Mouse (Mus musculus): ENCODE measurements at regions not wholly inside any gene's neighbourhood (a gene's known extent, or its start where the extent isn't known, plus 50 kb on each side); places are given as distances from the start of the nearest gene placed in this dataset.
A peak's percentile ranks its signal among the peaks of the same experiment; 100 is the strongest.

DNA sequence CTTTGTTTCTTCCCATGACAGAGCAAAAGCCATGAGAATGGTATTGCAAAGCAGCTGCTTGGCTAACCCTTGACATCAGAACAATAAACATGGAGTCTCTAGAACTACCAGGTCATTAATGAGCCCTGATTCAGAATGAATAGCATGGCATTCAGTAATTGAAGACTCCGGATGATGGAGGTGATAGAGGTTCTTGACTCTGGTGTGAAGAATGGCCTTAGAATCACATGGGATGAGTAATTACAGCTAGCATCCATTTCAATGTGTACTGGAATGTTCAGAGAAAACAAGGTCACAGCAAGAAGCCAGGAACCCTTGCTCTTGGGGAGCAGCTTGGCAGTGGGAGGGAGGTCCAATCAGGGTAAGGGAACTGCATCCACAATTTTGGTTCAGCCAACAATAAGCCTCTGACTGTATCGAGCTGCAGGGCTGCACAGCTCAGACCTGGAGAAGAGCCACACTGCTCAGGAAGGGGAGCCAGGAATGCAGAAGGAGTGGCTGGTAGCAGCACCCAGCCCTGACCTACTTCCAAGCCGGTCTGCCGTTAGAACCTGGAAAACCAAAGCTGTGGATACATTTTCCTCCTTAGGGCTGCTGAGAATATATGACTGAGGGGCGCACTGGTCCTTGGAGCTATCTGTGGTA is 275.1 kb downstream of the Maf start:
- Histone ChIP-seq H3K27ac (replicated peaks; ENCODE audit: low read depth, low read length) (no peak overlapping the region), H3K4me1 (ENCODE audit: control insufficient read depth, insufficient read depth, insufficient read length, low read length) (peaks cover 4% of the 10 kb centered on the region; the same call in 1 of the 2 replicates), H3K4me3 (ENCODE audit: insufficient read depth, low read depth, low read length) (no peak overlapping the region)

DNA sequence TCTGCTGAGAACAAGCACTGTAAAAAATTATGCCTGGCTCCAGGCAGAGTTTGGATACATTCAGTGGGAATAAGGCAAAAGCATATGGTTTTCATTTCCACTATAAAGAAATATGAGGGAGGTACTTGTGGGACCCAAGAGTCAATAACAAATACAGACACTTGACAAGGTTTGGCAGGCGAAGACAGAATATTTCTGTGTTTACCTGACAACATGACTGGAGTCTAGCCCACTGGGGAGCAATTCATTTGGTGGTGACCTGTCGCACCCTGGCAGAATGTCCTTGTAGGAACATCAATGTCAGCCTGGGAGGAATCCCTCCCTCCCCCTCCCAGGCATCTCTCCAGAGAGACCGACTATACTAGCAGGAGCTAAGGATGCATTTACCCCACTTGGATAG is 276.8 kb downstream of the Maf start:
- peaks cover 4% of the 10 kb centered on the region; the same call in 1 of the 2 replicates for H3K4me1 ChIP-seq (ENCODE audit: control insufficient read depth, insufficient read depth, insufficient read length, low read length)
- H3K27ac ChIP-seq (replicated peaks; ENCODE audit: low read depth, low read length) = no peak overlapping the region
- H3K4me3 ChIP-seq (ENCODE audit: insufficient read depth, low read depth, low read length) = no peak overlapping the region

DNA sequence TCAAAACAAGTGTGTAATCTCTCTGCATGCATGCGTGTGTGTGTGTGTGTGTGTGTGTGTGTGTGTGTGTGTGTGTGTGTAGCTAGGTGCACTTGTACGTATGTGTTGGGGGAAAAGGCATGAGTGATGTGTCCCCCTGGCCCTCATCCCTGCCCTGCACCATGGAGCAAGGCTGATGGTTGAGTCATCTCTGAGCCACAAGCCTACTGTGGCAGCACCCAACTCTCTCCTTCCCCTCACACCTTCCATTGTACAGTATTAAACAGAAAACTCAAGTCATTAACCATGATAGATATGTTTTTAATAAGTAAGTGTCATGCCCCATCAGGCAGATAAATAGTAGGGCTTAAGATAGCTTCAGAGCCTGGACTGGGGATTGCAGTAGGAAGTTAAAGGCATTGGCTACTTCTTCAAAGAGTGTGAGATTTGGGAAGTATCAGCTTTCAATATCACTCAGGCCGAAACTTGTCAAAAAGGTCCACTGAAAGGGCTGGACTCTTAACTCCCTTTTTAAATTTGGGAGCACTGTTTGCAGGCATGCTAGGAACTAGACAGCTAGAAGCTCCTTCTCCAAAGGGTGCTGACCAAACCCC is 278.2 kb downstream of the Maf start:
- H3K27ac ChIP-seq (replicated peaks; ENCODE audit: low read depth, low read length) = peak overlapping the region; percentile 68
- peaks cover 4% of the 10 kb centered on the region; the same call in 1 of the 2 replicates for H3K4me1 ChIP-seq (ENCODE audit: control insufficient read depth, insufficient read depth, insufficient read length, low read length)
- no peak overlapping the region for H3K4me3 ChIP-seq (ENCODE audit: insufficient read depth, low read depth, low read length)

DNA sequence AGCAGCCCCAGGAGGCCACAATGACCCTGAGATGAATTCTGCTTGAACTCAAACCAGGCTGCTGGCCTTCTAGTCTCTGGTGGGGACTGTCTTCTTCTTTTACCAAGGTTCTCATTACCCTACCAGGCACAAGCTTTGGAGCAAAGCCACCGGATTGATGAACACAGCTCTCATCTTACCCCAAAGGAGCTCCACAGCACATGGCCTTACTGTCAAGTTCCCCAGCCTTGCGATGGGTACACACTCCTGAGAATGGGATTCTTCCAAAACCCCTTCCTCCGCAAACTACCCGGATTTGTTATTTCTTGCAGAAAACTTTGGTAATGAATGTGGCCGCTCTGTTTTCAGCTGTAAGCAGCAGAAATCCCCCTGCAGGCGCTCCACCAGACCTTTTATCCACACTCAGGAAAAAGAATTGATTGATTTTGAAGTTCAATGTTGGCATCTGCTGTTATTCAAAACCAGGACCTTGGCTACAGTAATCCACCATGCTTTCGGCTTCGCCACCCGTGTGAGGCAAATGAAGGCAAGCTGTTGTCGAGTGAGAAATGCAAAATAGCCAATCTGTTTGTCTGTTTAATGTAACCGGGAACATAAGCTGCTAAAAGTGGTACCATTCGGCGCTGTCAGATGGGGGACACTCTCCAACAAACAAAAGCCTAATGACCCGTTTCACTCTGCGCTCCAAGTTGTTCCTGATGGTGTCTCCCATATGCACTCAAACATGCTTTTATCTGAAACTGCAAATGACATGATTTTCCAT is 278.9 kb downstream of the Maf start:
- Histone ChIP-seq H3K4me1 (ENCODE audit: control insufficient read depth, insufficient read depth, insufficient read length, low read length) (peaks cover 4% of the 10 kb centered on the region; the same call in 1 of the 2 replicates), H3K4me3 (ENCODE audit: insufficient read depth, low read depth, low read length) (no peak overlapping the region), H3K27ac (replicated peaks; ENCODE audit: low read depth, low read length) (peak overlapping the region; percentile 66)

DNA sequence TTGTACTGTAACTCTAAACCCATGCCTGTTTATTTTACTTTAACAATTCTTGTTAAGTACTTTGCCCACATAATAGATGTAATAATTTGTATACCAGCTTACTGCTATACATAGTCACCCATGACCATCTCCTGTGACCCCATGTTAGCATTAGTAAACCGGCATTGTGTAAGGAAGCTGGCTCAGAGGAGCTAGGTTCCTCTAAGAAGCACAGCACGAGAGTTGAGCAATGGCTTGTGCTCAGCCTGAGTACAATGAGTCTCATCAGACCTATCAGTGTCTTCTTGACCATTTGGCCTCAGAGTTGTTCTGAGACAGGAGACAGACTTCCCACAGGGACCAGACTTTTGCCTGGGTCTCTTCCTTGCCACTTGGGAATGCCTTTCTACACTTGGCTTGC is 279.6 kb downstream of the Maf start:
- H3K4me3 ChIP-seq (ENCODE audit: insufficient read depth, low read depth, low read length) = no peak overlapping the region
- no peak overlapping the region for H3K27ac ChIP-seq (replicated peaks; ENCODE audit: low read depth, low read length)
- peaks cover 4% of the 10 kb centered on the region; the same call in 1 of the 2 replicates for H3K4me1 ChIP-seq (ENCODE audit: control insufficient read depth, insufficient read depth, insufficient read length, low read length)

DNA sequence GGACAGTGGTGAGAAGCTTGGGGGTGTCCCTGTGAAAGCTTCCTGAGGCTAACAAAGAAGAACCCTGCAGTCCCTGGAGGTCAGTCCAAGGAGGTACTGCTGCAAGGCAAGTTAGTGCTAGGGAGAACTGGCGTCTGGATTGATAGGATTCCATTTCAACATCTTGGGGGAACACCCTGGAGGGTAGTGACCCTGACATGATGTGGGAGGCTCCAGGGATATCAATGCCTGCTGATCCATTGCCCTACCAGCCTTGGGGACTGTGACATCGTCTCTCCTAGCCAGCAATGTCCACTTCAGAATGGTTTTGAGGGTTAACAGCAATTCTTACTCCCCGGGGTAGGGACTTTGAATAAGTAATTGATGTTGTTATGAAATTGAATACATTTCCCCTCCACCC is 280.1 kb downstream of the Maf start:
- Histone ChIP-seq H3K27ac (replicated peaks; ENCODE audit: low read depth, low read length) (no peak overlapping the region), H3K4me3 (ENCODE audit: insufficient read depth, low read depth, low read length) (no peak overlapping the region), H3K4me1 (ENCODE audit: control insufficient read depth, insufficient read depth, insufficient read length, low read length) (peaks cover 4% of the 10 kb centered on the region; the same call in 1 of the 2 replicates)

DNA sequence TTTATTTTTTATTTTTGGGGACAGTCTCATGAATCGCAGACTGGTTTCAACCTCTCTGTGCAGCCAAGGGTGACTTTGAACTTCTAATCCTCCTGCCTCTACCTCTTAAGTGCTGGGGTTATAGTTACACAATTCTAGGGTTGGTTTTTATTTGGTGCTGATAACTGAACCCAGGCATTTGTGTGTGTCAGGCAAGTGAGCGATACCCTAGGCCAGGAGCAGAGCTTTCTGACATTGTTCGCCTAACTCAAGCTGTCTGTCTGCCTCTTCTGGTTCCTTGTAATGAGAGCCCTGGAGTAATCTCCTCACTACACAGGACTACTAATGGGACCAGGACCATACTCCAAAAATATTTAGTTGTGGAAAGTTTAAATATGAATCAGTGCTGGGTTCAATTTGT is 281.1 kb downstream of the Maf start:
- Histone ChIP-seq H3K4me3 (ENCODE audit: insufficient read depth, low read depth, low read length) (no peak overlapping the region), H3K27ac (replicated peaks; ENCODE audit: low read depth, low read length) (no peak overlapping the region), H3K4me1 (ENCODE audit: control insufficient read depth, insufficient read depth, insufficient read length, low read length) (peaks cover 4% of the 10 kb centered on the region; the same call in 1 of the 2 replicates)

DNA sequence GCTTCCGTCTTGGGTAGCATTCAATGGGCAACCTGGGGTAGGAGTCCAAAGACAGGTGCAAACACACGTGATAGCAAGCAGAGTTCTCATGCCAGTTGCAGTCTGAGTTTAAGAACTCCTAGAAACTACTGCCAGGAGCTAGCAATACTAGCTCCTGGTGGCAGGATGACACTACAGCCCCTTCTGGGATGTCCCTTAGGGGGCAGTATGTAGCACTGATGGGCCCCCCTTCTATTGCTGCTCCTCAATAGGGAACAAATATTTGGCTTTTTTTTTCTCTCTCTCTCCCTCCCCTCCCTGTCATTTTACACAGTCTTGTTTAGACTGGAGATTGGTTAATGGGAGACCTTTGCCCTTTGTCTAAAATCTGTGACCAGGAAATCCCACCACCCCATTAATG is 282.2 kb downstream of the Maf start:
- Histone ChIP-seq H3K4me3 (ENCODE audit: insufficient read depth, low read depth, low read length) (no peak overlapping the region), H3K4me1 (ENCODE audit: control insufficient read depth, insufficient read depth, insufficient read length, low read length) (no peaks in the 10 kb centered on the region), H3K27ac (replicated peaks; ENCODE audit: low read depth, low read length) (no peak overlapping the region)

DNA sequence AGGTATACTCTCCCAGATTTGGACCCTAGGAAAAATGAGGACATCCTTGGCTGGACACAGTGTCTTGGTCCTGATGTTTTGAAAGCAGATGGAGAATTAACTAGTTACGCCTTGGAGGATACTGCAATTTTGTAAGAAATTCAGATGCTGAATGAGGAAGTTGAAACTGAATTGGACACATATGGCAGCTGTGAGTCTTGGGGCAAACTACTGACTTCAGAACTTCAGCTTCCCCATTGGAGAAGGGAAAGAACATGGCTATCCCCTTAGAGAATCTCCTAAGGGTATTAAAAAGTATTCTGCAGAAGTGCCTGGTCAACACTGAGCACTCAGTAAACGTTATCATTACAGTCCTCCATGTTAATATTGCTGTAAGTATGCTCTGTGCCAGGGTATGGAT is 283.9 kb downstream of the Maf start:
- Histone ChIP-seq H3K4me1 (ENCODE audit: control insufficient read depth, insufficient read depth, insufficient read length, low read length) (no peaks in the 10 kb centered on the region), H3K4me3 (ENCODE audit: insufficient read depth, low read depth, low read length) (no peak overlapping the region), H3K27ac (replicated peaks; ENCODE audit: low read depth, low read length) (no peak overlapping the region; the same call in 1 of the 2 replicates)

DNA sequence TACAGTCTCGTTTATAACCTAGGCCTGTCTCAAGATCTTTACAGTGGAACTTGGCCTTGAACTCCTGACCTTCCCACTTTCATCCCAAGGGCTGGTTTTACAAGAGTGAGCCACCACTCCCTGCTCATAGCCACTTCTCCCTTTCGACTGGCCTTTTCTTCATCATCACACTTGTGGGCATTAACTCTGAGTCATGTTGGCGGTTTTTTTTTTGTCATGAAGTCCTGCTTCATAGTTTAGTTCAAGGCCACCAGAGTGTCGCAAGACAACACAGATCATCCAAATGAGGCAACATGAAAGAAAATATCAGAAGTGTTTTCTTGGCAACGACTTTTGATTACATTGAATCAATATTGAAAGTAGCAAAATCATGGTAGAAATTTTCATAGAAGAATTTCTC is 284.5 kb downstream of the Maf start:
- Histone ChIP-seq H3K4me3 (ENCODE audit: insufficient read depth, low read depth, low read length) (no peak overlapping the region), H3K4me1 (ENCODE audit: control insufficient read depth, insufficient read depth, insufficient read length, low read length) (no peaks in the 10 kb centered on the region), H3K27ac (replicated peaks; ENCODE audit: low read depth, low read length) (no peak overlapping the region)

DNA sequence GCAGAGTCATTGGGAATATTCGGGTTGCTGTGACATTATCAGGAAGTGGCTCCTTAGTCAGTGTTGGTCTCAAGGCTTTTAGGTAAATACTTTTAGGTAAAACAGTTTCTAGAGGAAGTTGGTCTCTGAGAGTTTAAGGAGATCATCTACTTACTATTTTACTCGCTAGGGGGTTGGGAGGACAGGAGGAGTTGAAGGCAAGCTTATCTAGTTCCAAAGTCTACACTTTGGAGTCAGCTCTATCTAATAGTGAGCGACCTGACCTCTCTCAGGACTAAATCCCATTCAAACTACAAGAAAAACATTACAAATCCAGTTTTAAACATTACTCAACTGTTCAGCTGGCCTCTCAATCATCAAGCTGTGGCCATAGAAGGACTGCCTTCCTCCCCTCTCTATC is 287.1 kb downstream of the Maf start:
- Histone ChIP-seq H3K4me1 (ENCODE audit: control insufficient read depth, insufficient read depth, insufficient read length, low read length) (no peaks in the 10 kb centered on the region), H3K27ac (replicated peaks; ENCODE audit: low read depth, low read length) (peak overlapping the region; percentile 54; the same call in 1 of the 2 replicates), H3K4me3 (ENCODE audit: insufficient read depth, low read depth, low read length) (no peak overlapping the region)

DNA sequence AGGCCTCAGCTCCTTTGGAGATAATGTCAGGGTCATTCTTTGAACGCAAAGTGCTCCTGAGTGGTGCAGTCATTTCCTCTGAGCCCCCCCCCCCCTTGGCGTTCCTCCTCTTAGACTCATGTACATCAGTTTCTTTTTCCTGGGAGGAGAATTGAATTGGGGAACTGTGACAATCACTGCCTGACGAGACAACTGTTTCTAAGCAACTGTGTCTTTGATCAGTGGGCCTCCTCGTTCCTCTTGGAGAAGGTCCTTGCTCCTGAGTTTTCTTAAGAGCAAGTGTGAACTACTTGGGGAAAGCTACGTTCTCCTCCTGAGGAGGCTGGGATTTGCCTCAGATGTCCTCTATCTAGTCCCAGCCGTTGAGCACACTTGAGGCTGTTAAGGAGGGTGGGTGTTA is 287.5 kb downstream of the Maf start:
- Histone ChIP-seq H3K4me3 (ENCODE audit: insufficient read depth, low read depth, low read length) (no peak overlapping the region), H3K4me1 (ENCODE audit: control insufficient read depth, insufficient read depth, insufficient read length, low read length) (no peaks in the 10 kb centered on the region)

DNA sequence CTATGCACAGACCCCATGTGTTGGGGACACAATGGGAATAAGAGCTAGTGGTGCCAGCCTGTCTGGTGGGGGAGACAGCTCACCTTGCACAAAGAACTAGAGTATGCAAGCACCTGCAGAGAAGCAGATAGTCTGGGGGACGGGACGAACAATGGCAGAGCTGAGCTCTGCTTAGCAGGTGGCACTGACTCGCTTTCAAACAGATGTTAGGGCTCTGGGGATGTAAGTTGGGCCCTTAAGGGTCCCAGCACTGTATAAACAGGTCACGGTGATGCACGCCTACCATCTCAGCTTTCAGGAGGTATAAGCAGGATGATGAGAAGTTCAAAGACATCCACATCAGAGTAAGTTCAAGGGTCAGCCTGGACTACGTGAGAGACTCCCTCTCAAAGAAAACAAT is 289.5 kb downstream of the Maf start:
- no peak overlapping the region for H3K27ac ChIP-seq (replicated peaks; ENCODE audit: low read depth, low read length)
- no peak overlapping the region for H3K4me3 ChIP-seq (ENCODE audit: insufficient read depth, low read depth, low read length)
- no peaks in the 10 kb centered on the region for H3K4me1 ChIP-seq (ENCODE audit: control insufficient read depth, insufficient read depth, insufficient read length, low read length)

More for the DNA sequence above, 287.5 kb downstream of the Maf start:
- H3K27ac ChIP-seq (replicated peaks; ENCODE audit: low read depth, low read length) = peak overlapping the region; percentile 54; the same call in 1 of the 2 replicates

DNA sequence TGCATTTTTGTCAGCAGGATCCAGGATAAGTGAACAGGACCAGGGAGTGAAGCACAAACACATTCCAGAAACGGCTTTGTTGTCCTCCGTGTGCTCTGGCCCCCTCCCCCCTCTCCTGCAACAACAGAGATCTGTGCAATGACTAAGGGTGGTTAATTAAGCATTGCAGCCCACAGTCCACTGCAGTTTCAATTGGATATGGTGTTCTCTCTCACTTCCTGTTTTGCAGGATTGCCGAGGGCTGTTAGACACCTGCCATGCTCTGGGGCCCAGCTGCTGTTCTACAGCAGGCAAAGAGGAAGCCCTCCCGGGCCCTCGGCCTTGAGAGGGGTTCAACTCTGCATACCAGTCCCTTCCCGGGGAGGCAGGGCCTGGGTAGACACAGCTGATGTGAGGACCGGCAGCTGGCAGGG is 293.5 kb downstream of the Maf start:
- Histone ChIP-seq H3K27ac (replicated peaks; ENCODE audit: low read depth, low read length) (no peak overlapping the region), H3K4me3 (ENCODE audit: insufficient read depth, low read depth, low read length) (no peak overlapping the region), H3K4me1 (ENCODE audit: control insufficient read depth, insufficient read depth, insufficient read length, low read length) (0 out of 2 replicates have a peak, but pooled peaks cover 6% of the 10 kb centered on the region)

DNA sequence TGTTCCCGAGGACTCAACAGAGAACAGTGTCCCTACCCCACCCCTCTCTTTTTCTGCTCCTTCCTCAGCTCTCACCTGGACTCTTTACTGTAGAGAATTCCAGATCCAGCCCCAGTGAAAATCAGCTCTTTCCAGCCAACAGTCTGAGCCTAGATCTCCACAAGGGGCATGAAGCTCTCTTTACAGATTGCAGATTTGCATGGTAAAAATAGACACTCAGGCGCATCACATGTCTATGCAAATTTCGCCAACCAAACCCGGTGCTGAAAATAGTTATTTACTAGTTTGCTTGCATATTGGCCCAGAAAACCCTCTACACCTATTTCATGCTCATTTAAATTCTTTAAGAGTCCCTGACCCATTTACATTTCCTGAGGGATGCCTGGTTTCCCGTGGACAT is 295.8 kb downstream of the Maf start:
- Histone ChIP-seq H3K27ac (replicated peaks; ENCODE audit: low read depth, low read length) (no peak overlapping the region), H3K4me3 (ENCODE audit: insufficient read depth, low read depth, low read length) (no peak overlapping the region), H3K4me1 (ENCODE audit: control insufficient read depth, insufficient read depth, insufficient read length, low read length) (0 out of 2 replicates have a peak, but pooled peaks cover 6% of the 10 kb centered on the region)

Data from brown adipose tissue, adult 24 weeks (tissue).